Mouse (Mus musculus): Measurements from ENCODE around the gene Grap.

DNA sequence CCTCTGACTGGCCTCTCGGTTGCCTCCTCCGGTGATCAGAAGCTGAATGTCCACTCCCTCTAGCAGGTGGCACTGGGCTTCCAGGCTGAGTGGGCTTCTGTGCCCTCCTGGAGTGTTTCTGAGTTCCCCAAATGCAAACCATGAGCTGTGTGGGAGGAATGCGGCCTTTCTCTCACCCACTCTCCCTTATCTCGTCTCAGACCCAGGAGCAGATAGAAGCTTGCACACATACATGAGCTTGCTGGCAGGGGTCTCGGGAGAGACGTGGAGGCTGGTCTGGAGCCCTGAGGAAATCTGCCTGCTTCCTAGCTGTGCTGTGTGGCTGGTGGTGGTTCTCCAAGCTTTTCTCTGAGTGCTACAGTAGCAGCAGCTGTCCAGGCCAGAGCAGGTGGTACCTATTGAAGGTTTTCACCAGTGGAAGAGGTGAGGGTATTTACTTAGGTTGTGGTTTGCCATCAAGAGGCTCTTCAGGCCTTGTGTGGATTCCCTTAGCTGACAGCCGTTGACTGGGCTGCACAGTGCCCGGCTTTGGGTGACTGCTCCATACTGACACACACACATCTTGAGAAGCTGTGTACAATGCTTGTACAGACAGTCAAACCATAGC is 32.2 kb downstream of the Grap start:
- TF ChIP-seq CTCF (IDR thresholded peaks at IDR 0.05; ENCODE audit: low read depth, low read length), result no peak
- no peak for TF ChIP-seq GATA1 (IDR thresholded peaks at IDR 0.05; ENCODE audit: borderline replicate concordance, low read length)
- no peak for TF ChIP-seq POLR2AphosphoS5 (IDR thresholded peaks at IDR 0.05; ENCODE audit: insufficient replicate concordance, low read depth, low read length)
